In the genomic region with DNA sequence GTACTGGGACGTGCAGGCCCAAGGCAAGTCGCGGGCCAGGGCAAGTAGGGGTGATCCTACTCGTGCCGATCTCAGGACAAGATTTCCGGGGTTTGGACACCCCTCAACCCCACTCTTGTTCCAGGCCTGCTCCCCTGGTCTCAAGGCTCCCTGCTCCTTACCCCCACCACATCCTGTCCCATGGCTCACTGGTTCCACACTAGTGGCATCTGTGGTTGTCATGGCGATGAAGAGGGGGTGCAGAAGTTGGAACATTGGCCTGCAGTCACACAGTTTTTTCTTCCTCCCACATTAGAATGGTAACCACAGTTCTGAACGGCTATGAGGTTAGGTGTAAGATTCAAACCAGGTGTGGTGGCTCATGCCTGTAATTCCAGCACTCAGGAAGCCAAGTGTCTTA, we compare ENCODE assay signal across 26 mouse cellular contexts. TPM values are rescaled to one million over a fixed set of nuclear protein-coding genes. Genes with fewer than 3 reads are reported as not detected.
DNase-seq lines count a peak whose midpoint lies in the region; ATAC-seq lines count a peak whose summit lies in the region.
"Had no signal": no experiment of that assay in that cellular context is flagged by ENCODE, and none has a peak within 500 bp of the region (broad histone marks: within the 10 kb centered on the region; RNA-seq: fewer than 3 reads in every experiment).

No protein-coding gene starts in this region.

- no peak overlapping the region for H3K27ac ChIP-seq in kidney, embryonic 14.5 days (ENCODE audit: low read depth, low read length)
- H3K27ac ChIP-seq: forebrain, embryonic 12.5 days; gastrocnemius, adult 2 months; heart, embryonic 10.5 days; hindbrain, postnatal 0 days; limb, embryonic 10.5 days; liver, embryonic 15.5 days; lung, embryonic 15.5 days; midbrain, embryonic 13.5 days had no signal

- no peaks in the 10 kb centered on the region for H3K27me3 ChIP-seq in kidney, embryonic 14.5 days (ENCODE audit: control insufficient read depth, insufficient read depth, low read length)
- H3K27me3 ChIP-seq: forebrain, embryonic 12.5 days; liver, embryonic 15.5 days; lung, embryonic 15.5 days; midbrain, embryonic 13.5 days; Patski had no signal

- no peaks in the 10 kb centered on the region for H3K9me3 ChIP-seq in kidney, embryonic 14.5 days (ENCODE audit: control insufficient read depth, low read length)
- H3K9me3 ChIP-seq: forebrain, embryonic 12.5 days; G1E; heart, embryonic 10.5 days; limb, embryonic 10.5 days; liver, embryonic 15.5 days; lung, embryonic 15.5 days; midbrain, embryonic 13.5 days had no signal

- WGBS in kidney, embryonic 14.5 days: 63% methylated on average over 6 of the region's 8 CpGs

- no peak overlapping the region for H3K4me2 ChIP-seq in kidney, embryonic 14.5 days (replicated peaks; ENCODE audit: low read depth, low read length)
- H3K4me2 ChIP-seq: forebrain, embryonic 12.5 days; liver, embryonic 15.5 days; lung, embryonic 15.5 days; midbrain, embryonic 13.5 days had no signal

- DNase-seq in kidney, postnatal 14 days: no peak
- DNase-seq in 3T3-L1 (ENCODE audit: low read depth, low spot score): peak; percentile 19
- DNase-seq in B cell, adult 2 months: peak; percentile 20 to 22
- DNase-seq in brain, adult 2 months (ENCODE audit: low read depth, low spot score): peak; percentile 41
- no peak for DNase-seq in adrenal gland, adult 18-20 months (ENCODE audit: low spot score in 2 of 2)
- DNase-seq: adrenal gland, postnatal 10 days; cerebellum, adult 8-10 months; gastrocnemius, adult 2 months; heart, postnatal 10 days; kidney, adult 8-10 months; liver; lung, postnatal 36 days had no signal

- no peak overlapping the region for H3K4me3 ChIP-seq in kidney, embryonic 14.5 days (ENCODE audit: low read length)
- H3K4me3 ChIP-seq: forebrain, embryonic 12.5 days; gastrocnemius, adult 2 months; heart, embryonic 10.5 days; limb, embryonic 10.5 days; liver, embryonic 15.5 days; lung, embryonic 15.5 days; megakaryocyte, embryonic 14.5 days; midbrain, embryonic 13.5 days had no signal

- H3K9ac ChIP-seq in kidney, embryonic 14.5 days (ENCODE audit: low read depth, low read length): no peak overlapping the region
- H3K9ac ChIP-seq: forebrain, embryonic 12.5 days; liver, embryonic 15.5 days; lung, embryonic 15.5 days; midbrain, embryonic 13.5 days had no signal

- ATAC-seq in kidney, embryonic 14.5 days (ENCODE audit: low FRiP score, low TSS enrichment): peak; percentile 57; the same call in 1 of the 2 replicates
- ATAC-seq in granulocyte monocyte progenitor cell, adult 5-6 weeks (replicated peaks; ENCODE audit: poor library complexity, severe bottlenecking): no peak
- ATAC-seq: hindbrain, postnatal 0 days; midbrain, embryonic 13.5 days; Patski had no signal

- no peaks in the 10 kb centered on the region for H3K36me3 ChIP-seq in kidney, embryonic 14.5 days (ENCODE audit: control insufficient read depth, insufficient read depth, low read length)
- H3K36me3 ChIP-seq: forebrain, embryonic 12.5 days; G1E; heart, embryonic 10.5 days; limb, embryonic 10.5 days; liver, embryonic 15.5 days; lung, embryonic 15.5 days; midbrain, embryonic 13.5 days had no signal

- peaks cover 5% of the 10 kb centered on the region; the same call in 1 of the 2 replicates for H3K4me1 ChIP-seq in kidney, embryonic 14.5 days (ENCODE audit: control insufficient read depth, insufficient read depth, low read length)
- H3K4me1 ChIP-seq: forebrain, embryonic 12.5 days; lung, embryonic 15.5 days; midbrain, embryonic 13.5 days had no signal

RNA-seq across cellular contexts. Expression of a gene that starts 6.8 kb away (rescaled TPM):
- polyA plus RNA-seq in kidney, embryonic 14.5 days (2014; fragmentation: Nextera tagmentation; extraction: Ambion mirVana): 0.13 and 0.39 TPM in 2 replicates
- not detected in 2 replicates for total RNA-seq in granulocyte monocyte progenitor cell, adult 5-6 weeks (2014; fragmentation: Nextera tagmentation)
- not detected in 2 replicates for total RNA-seq in granulocyte monocyte progenitor cell, adult 5-6 weeks (2017)
- under 1 TPM in 1 of 2 experiments, not detected in 1; 0.33 TPM for total RNA-seq in adrenal gland, adult 18-20 months (2021)
- total RNA-seq: common myeloid progenitor, adult 5-6 weeks had no signal
- polyA plus RNA-seq: hindbrain, embryonic 11.5 days had no signal

RNA-seq across cellular contexts. Expression of a gene that starts 7.0 kb away (rescaled TPM):
- 398 and 419 TPM in 2 replicates for polyA plus RNA-seq in kidney, embryonic 14.5 days (2014; fragmentation: Nextera tagmentation; extraction: Ambion mirVana)
- 284 and 328 TPM in 2 replicates for total RNA-seq in granulocyte monocyte progenitor cell, adult 5-6 weeks (2014; fragmentation: Nextera tagmentation)
- total RNA-seq in granulocyte monocyte progenitor cell, adult 5-6 weeks (2017): 431 and 435 TPM in 2 replicates
- total RNA-seq in adrenal gland, adult 18-20 months (2021): 100 to 1,000 TPM; 279 to 299 TPM

Comparison
In these comparisons a context has a peak if more than half of its experiments do, and no peak if none do; other contexts are left out.
1. DNase-seq: peak in 3T3-L1 (single experiment), B cell, adult 2 months (2 of 2) and brain, adult 2 months (single experiment); none in kidney, postnatal 14 days (single experiment) and adrenal gland, adult 18-20 months (0 of 2).